In the genomic region with DNA sequence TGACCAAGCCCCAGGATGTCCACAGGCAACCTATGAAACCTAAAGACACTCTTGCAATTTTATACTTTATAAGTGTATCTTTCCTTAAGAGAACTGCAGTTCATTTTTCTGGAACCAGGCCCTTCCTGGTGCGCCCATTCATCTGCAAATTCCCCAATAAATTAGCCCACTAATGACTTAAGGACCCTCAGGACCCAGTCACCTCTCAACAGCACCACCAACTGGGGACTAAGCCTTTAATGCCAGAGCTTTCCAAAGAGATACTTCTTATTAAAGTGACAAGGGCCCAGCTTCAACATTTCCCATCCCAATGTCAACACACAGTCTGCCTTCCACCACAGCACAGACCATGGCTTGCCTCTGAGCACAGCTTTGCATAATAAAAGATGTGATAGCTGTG, we compare ENCODE assay signal across 20 mouse cellular contexts.
DNase-seq lines count a peak whose midpoint lies in the region; ATAC-seq and TF ChIP-seq lines count a peak whose summit lies in the region.
"Had no signal": no experiment of that assay in that cellular context is flagged by ENCODE, and none has a peak within 500 bp of the region (broad histone marks: within the 10 kb centered on the region; RNA-seq: fewer than 3 reads in every experiment).

No protein-coding gene starts in this region.

- WGBS in hindbrain, embryonic 11.5 days: 38% methylated on average over 1 of the region's 1 CpGs
- WGBS in midbrain, embryonic 11.5 days: 24% methylated on average over 1 of the region's 1 CpGs
- 61% methylated on average over 1 of the region's 1 CpGs for WGBS in kidney, embryonic 16.5 days

- peaks cover 11% of the 10 kb centered on the region for H3K4me1 ChIP-seq in hindbrain, embryonic 11.5 days (replicated peaks; ENCODE audit: control insufficient read depth, insufficient read depth, low read length)
- peaks cover 42% of the 10 kb centered on the region for H3K4me1 ChIP-seq in midbrain, embryonic 11.5 days (ENCODE audit: control insufficient read depth, insufficient read depth, low read length)
- peaks cover 28% of the 10 kb centered on the region for H3K4me1 ChIP-seq in kidney, embryonic 16.5 days (ENCODE audit: insufficient read depth, low read length)
- H3K4me1 ChIP-seq: liver, embryonic 12.5 days had no signal

- no peak overlapping the region for H3K4me2 ChIP-seq in hindbrain, embryonic 11.5 days (replicated peaks; ENCODE audit: low read depth, low read length)
- no peak overlapping the region for H3K4me2 ChIP-seq in midbrain, embryonic 11.5 days
- H3K4me2 ChIP-seq in kidney, embryonic 16.5 days (replicated peaks; ENCODE audit: low read depth, low read length): no peak overlapping the region
- H3K4me2 ChIP-seq: liver, embryonic 12.5 days had no signal

- TF ChIP-seq CTCF in left cerebral cortex, adult 2 months (IDR thresholded peaks at IDR 0.05): no peak; the same call in 1 of the 2 replicates

- no peak for DNase-seq in left cerebral cortex, adult 2 months (ENCODE audit: extremely low spot score in 1 of 2, low spot score in 2 of 2)
- no peak for DNase-seq in left cerebral cortex, adult 11 months (ENCODE audit: low spot score)
- peak; percentile 31 for DNase-seq in hindbrain, embryonic 11.5 days (ENCODE audit: low spot score)
- no peak for DNase-seq in midbrain, embryonic 11.5 days (ENCODE audit: low spot score, missing footprints)
- peak; percentile 28 for DNase-seq in retina, postnatal 1 day
- DNase-seq in right cerebral cortex, adult 18-20 months: no peak
- DNase-seq: adrenal gland, postnatal 36 days; cerebellum, postnatal 14 days; gastrocnemius, adult 2 months; heart, adult 18-20 months; thymus, adult 2 months had no signal

- peak overlapping the region; percentile 79; the same call in 1 of the 2 replicates for H3K27ac ChIP-seq in left cerebral cortex, adult 2 months
- peak overlapping the region; percentile 77 for H3K27ac ChIP-seq in hindbrain, embryonic 11.5 days (ENCODE audit: low read depth, low read length)
- peak overlapping the region; percentile 89; the same call in 1 of the 2 replicates for H3K27ac ChIP-seq in midbrain, embryonic 11.5 days (ENCODE audit: low read depth, low read length)
- H3K27ac ChIP-seq in kidney, embryonic 16.5 days (ENCODE audit: low read length): no peak overlapping the region
- H3K27ac ChIP-seq: embryonic facial prominence, embryonic 12.5 days; gastrocnemius, adult 2 months; kidney, embryonic 15.5 days; liver, embryonic 12.5 days; lung, embryonic 15.5 days had no signal

- ATAC-seq in hindbrain, embryonic 11.5 days (ENCODE audit: low FRiP score): no peak
- no peak for ATAC-seq in midbrain, embryonic 11.5 days (ENCODE audit: low FRiP score)
- no peak for ATAC-seq in kidney, embryonic 16.5 days (ENCODE audit: low FRiP score, low TSS enrichment)
- ATAC-seq: activated CD4-positive, CD25-positive, alpha-beta regulatory T cell, adult 4 months; CD4-positive, CD25-positive, alpha-beta regulatory T cell, adult 4 months; inflammation-experienced regulatory T-cells, adult 6 months; liver, embryonic 12.5 days had no signal

- H3K27me3 ChIP-seq in hindbrain, embryonic 11.5 days (ENCODE audit: control insufficient read depth, insufficient read depth, low read length): no peaks in the 10 kb centered on the region
- H3K27me3 ChIP-seq in midbrain, embryonic 11.5 days (ENCODE audit: control insufficient read depth, insufficient read depth, low read length): no peaks in the 10 kb centered on the region
- H3K27me3 ChIP-seq in kidney, embryonic 16.5 days (ENCODE audit: insufficient read depth, low read length): no peaks in the 10 kb centered on the region
- H3K27me3 ChIP-seq: embryonic facial prominence, embryonic 12.5 days; kidney, embryonic 15.5 days; lung, embryonic 15.5 days had no signal

- H3K9ac ChIP-seq in hindbrain, embryonic 11.5 days (ENCODE audit: low read depth, low read length): no peak overlapping the region
- no peak overlapping the region for H3K9ac ChIP-seq in midbrain, embryonic 11.5 days (ENCODE audit: low read length)
- H3K9ac ChIP-seq in kidney, embryonic 16.5 days (replicated peaks; ENCODE audit: low read length): no peak overlapping the region
- H3K9ac ChIP-seq: embryonic facial prominence, embryonic 12.5 days; kidney, embryonic 15.5 days; liver, embryonic 12.5 days; lung, embryonic 15.5 days had no signal

- no peaks in the 10 kb centered on the region for H3K9me3 ChIP-seq in hindbrain, embryonic 11.5 days (ENCODE audit: control insufficient read depth, low read length)
- H3K9me3 ChIP-seq in midbrain, embryonic 11.5 days (ENCODE audit: control insufficient read depth, low read length): no peaks in the 10 kb centered on the region
- H3K9me3 ChIP-seq in kidney, embryonic 16.5 days (ENCODE audit: low read length): no peaks in the 10 kb centered on the region
- H3K9me3 ChIP-seq: embryonic facial prominence, embryonic 12.5 days; kidney, embryonic 15.5 days; limb, embryonic 10.5 days; liver, embryonic 12.5 days; lung, embryonic 15.5 days had no signal

- intact Hi-C loops in left cerebral cortex, adult 2 months (cut with DNase I): loop anchor here (2.0 to 5.0 kb wide), 2 partner anchors 70 to 150 kb away; no protein-coding TSS in a partner anchor

- H3K36me3 ChIP-seq in hindbrain, embryonic 11.5 days (ENCODE audit: control insufficient read depth, insufficient read depth, low read length): no peaks in the 10 kb centered on the region
- no peaks in the 10 kb centered on the region for H3K36me3 ChIP-seq in midbrain, embryonic 11.5 days (ENCODE audit: control insufficient read depth, insufficient read depth, low read length)
- H3K36me3 ChIP-seq in kidney, embryonic 16.5 days (ENCODE audit: insufficient read depth, low read length): no peaks in the 10 kb centered on the region
- H3K36me3 ChIP-seq: embryonic facial prominence, embryonic 12.5 days; kidney, embryonic 15.5 days; limb, embryonic 10.5 days; liver, embryonic 12.5 days; lung, embryonic 15.5 days had no signal

- no peak overlapping the region for H3K4me3 ChIP-seq in left cerebral cortex, adult 2 months
- H3K4me3 ChIP-seq in hindbrain, embryonic 11.5 days (ENCODE audit: low read depth, low read length): no peak overlapping the region
- no peak overlapping the region for H3K4me3 ChIP-seq in midbrain, embryonic 11.5 days (ENCODE audit: low read depth, low read length)
- no peak overlapping the region for H3K4me3 ChIP-seq in kidney, embryonic 16.5 days (ENCODE audit: low read length)
- H3K4me3 ChIP-seq: liver, embryonic 12.5 days had no signal

Comparison
In these comparisons a context has a peak if more than half of its experiments do, and no peak if none do; other contexts are left out.
1. DNase-seq: peak in hindbrain, embryonic 11.5 days (single experiment) and retina, postnatal 1 day (single experiment); none in left cerebral cortex, adult 2 months (0 of 2), left cerebral cortex, adult 11 months (single experiment), midbrain, embryonic 11.5 days (single experiment) and right cerebral cortex, adult 18-20 months (single experiment).